Mouse (Mus musculus) spleen, adult 18-20 months (tissue): Measurements from ENCODE around the gene Akr1c14.
A peak's percentile ranks its signal among the peaks of the same experiment; 100 is the strongest.
"Not testable (repeated sequence)": the region's sequence is repeated elsewhere in the genome, so short reads cannot be mapped to it uniquely, and the experiment has no call there.

Source experiments
- DNase-seq, 2 experiments: peaks; one replicate each; pipeline ENCODE4 v3.0.0; 2022; ENCODE audit warnings: mixed read lengths in 2 of 2

Gene Akr1c14

GRCm38 (mm10) chr13:4048719-4049118 is at the start of gene Akr1c14:
Gene Akr1c14 (plus strand): TSS chr13:4049011.
- DNase-seq = no peak

GRCm38 (mm10) chr13:4001687-4002086 is 47.1 kb upstream of the Akr1c14 start:
- DNase-seq = peak in 1 of 2 experiments; percentile 56

- DNase-seq = no peak
Observed at GRCm38 (mm10) chr13:4010784-4011183, 38.0 kb upstream of the Akr1c14 start.

- no peak for DNase-seq
Observed at GRCm38 (mm10) chr13:4013811-4014210, 35.0 kb upstream of the Akr1c14 start.

- no peak for DNase-seq
Observed at GRCm38 (mm10) chr13:4029897-4030296, 18.9 kb upstream of the Akr1c14 start.

GRCm38 (mm10) chr13:4032512-4032911 is 16.3 kb upstream of the Akr1c14 start:
- DNase-seq = no peak

- DNase-seq = no peak
Observed at GRCm38 (mm10) chr13:4035052-4035451, 13.8 kb upstream of the Akr1c14 start.

GRCm38 (mm10) chr13:4046113-4046512 is 2.7 kb upstream of the Akr1c14 start:
- DNase-seq = no peak

GRCm38 (mm10) chr13:4046841-4047240 is 2.0 kb upstream of the Akr1c14 start:
- DNase-seq = no peak

GRCm38 (mm10) chr13:4048226-4048625 is 585 bp upstream of the Akr1c14 start:
- no peak for DNase-seq

- DNase-seq = no peak
Observed at GRCm38 (mm10) chr13:4049655-4050054, 844 bp downstream of the Akr1c14 start.

- DNase-seq = no peak
Observed at GRCm38 (mm10) chr13:4055450-4055849, 6.6 kb downstream of the Akr1c14 start.

- no peak for DNase-seq
Observed at GRCm38 (mm10) chr13:4056211-4056610, 7.4 kb downstream of the Akr1c14 start.

GRCm38 (mm10) chr13:4058239-4058638 is 9.4 kb downstream of the Akr1c14 start:
- DNase-seq = not testable (repeated sequence)

GRCm38 (mm10) chr13:4059363-4059762 is 10.6 kb downstream of the Akr1c14 start:
- DNase-seq = no peak

GRCm38 (mm10) chr13:4060214-4060730 is 11.5 kb downstream of the Akr1c14 start:
- no peak for DNase-seq

- no peak for DNase-seq
Observed at GRCm38 (mm10) chr13:4076517-4077435, 28.0 kb downstream of the Akr1c14 start.

- no peak for DNase-seq
Observed at GRCm38 (mm10) chr13:4079876-4080275, 31.1 kb downstream of the Akr1c14 start.

GRCm38 (mm10) chr13:4101691-4102090 is 52.9 kb downstream of the Akr1c14 start:
- DNase-seq = no peak

- no peak for DNase-seq
Observed at GRCm38 (mm10) chr13:4102721-4103120, 53.9 kb downstream of the Akr1c14 start.

GRCm38 (mm10) chr13:4110281-4111188 is 61.7 kb downstream of the Akr1c14 start:
- DNase-seq = peak in 1 of 2 experiments; percentile 7

GRCm38 (mm10) chr13:4119181-4119904 is 70.5 kb downstream of the Akr1c14 start:
- no peak for DNase-seq
